Mouse (Mus musculus) adipocyte (in vitro differentiated cells): ENCODE measurements around the gene Gfi1b.

Source experiments
- DNase-seq: peaks from one replicate; pipeline ENCODE4 v3.0.0-alpha.2; 2016; ENCODE audit warnings: low spot score

Gfi1b gene

GRCm38 (mm10) chr2:28598692-28599568, 22.9 kb downstream of the Gfi1b start:
- DNase-seq = no peak

- DNase-seq = no peak
Observed at GRCm38 (mm10) chr2:28597733-28598547, 23.8 kb downstream of the Gfi1b start.

GRCm38 (mm10) chr2:28596998-28597397, 24.8 kb downstream of the Gfi1b start:
- DNase-seq = no peak

DNA sequence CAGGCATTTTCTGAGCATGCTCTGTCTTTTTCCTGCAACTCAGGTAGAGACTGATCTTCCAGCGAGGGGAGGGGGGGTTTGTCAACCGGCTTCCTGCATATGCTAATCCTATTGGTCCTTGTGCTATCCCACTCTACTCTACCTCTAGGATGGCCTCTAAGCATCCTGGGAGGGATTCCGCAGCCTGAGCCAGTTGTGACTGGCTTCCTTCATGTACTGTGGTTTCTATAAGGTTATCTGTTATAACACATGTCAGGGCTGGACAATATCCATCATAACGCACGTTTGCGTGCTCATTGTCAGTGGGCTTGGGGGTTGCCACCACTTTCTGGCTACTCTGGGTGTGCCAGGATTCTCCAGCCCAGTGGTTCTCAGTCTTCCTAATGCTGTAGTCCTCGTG, 25.8 kb downstream of the Gfi1b start:
- no peak for DNase-seq

- no peak for DNase-seq
Observed at GRCm38 (mm10) chr2:28592809-28593208, 29.0 kb downstream of the Gfi1b start.

DNA sequence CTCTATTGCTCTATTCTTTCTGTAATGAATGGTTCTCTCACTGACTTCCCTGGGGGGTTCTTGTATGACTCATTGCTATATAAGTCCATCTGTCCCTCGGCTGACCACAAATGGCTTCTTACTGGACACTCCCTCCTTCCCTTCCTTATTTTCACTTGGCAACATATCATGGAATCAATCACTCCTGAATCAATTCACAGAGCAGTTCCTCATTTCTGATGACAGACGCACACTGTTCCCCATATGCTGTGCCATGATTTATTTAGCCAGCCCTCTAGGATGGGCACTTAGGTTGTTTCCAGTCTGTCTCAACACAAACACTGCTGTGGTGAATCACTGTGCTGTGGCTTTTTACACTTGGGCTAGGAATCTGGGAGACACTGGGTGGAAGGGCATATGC, 30.3 kb downstream of the Gfi1b start:
- peak; percentile 23 for DNase-seq

- no peak for DNase-seq
Observed at GRCm38 (mm10) chr2:28588574-28588973, 33.2 kb downstream of the Gfi1b start.

GRCm38 (mm10) chr2:28585730-28586129, 36.1 kb downstream of the Gfi1b start:
- DNase-seq = no peak

DNA sequence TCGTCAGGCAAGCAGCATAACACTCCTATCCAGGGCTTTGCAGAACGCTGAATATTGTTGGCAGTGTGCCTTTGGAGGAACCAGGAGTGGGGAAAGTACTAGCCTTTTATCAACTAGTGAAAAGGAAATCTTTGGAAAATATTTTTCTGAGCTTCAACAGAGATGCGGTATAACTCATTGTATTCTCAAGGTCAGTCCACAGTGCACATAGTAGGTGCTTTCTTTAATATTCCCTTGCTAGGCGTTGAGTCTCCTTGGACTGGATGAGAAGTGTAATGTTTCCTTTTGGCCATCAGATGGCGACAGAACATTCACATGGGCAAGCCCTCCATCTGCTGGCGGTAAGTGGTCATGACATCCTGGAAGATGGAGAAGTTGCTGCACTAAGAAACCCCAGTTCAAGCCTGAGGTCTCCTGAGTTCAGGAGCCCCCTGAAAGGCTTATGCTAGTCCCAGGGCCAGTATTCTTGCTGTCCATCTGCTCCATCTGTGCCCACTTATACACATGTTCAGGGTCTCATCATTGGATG, 36.7 kb downstream of the Gfi1b start:
- DNase-seq = peak; percentile 89

DNA sequence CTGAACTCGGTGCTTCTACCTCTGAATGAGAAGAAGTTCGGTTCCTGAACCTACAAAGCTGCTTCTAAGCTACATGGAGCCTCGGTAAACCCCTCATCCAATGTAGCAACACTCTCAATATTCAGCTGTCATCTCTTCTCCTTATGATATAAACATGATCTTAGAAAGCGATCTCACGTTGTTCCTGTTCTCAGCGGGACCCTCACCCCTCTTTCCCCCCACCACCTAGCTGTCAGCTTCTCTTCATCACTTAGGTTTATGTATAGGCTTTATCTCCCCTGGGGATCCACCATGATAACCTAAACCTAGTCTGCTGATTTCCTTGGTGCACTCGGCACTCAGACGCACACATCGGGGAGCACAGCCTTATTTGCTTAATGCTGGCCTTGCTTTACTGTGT, 38.1 kb downstream of the Gfi1b start, which contains the start of gene Gtf3c5:
Gtf3c5 (minus strand) TSS at position 101 of the 400 bp plus-strand sequence.
- no peak for DNase-seq

DNA sequence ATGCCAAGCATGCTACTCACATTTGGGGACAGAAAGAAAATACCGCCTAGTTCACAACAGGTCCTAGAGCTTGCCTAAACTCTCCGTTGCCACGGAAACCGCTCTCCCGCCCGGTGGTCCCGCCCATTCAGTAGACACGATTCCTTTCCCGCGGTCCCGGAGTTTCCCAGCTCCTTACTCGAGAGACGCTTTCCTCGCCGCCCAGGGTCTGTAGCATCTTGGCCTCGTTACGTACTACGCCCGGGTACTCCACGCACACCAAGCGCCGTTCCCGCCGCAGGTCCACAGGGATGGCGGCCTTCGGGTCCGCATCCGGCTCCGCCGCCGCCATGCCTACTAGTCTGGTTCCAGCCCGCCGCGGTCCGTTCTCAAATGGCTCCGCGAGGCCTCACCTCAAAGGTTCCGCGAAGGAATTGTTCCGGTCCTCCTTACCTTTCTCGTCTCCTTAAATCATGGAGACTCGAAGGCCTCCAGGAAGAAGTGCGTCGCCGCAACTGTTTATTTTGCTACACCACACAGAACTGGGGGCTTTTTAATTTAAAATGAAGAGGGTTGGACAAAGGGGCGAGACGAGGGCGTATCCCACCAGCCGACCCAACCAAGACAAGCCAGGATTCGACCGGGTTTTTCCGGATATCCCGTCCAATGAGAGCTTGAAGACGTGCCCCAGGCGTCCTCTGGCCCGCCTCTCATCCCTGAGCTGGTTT, 39.0 kb downstream of the Gfi1b start:
- DNase-seq = peak; percentile 93

DNA sequence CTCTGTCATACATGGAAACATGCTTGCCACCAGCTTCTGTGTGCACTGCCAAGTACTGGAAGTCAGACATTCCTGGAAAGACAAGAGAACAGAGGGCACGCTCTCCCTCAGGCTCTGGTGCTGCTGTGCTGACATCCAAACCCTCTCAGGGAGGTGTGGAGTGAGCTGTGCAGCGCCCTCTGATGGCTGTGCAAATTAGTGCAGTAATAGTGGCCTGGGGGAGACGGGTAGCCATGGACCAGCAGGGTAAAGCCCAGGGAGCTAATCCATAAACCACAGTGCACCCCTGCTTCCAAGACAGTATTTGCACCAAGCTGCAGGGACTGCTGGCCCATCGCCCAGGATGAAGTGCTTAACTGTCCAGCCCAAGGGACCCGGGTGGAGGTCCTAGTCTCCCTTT, 43.8 kb downstream of the Gfi1b start:
- no peak for DNase-seq

GRCm38 (mm10) chr2:28576815-28577214, 45.0 kb downstream of the Gfi1b start:
- no peak for DNase-seq

DNA sequence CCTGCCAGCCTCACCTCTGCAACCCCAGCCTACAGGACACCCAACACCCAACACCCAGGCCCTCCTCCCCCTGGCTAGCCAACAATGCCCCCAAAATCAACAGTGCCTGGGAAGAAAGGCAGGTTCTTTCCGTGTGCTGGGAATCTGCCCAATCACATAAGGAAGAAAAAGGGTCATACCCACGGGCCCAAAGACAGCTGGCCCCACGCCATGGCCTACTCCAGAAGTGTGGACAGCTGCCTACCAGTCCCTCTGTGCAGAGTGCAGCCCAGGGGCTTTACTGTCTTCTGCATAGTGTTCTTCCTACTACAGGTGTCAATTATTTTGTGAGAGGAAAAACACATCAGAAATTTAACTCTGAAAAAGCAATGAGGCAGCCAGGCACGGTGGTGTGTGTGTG, 46.4 kb downstream of the Gfi1b start:
- no peak for DNase-seq

GRCm38 (mm10) chr2:28569903-28570302, 51.9 kb downstream of the Gfi1b start:
- no peak for DNase-seq

GRCm38 (mm10) chr2:28566545-28566944, 55.2 kb downstream of the Gfi1b start:
- no peak for DNase-seq

DNA sequence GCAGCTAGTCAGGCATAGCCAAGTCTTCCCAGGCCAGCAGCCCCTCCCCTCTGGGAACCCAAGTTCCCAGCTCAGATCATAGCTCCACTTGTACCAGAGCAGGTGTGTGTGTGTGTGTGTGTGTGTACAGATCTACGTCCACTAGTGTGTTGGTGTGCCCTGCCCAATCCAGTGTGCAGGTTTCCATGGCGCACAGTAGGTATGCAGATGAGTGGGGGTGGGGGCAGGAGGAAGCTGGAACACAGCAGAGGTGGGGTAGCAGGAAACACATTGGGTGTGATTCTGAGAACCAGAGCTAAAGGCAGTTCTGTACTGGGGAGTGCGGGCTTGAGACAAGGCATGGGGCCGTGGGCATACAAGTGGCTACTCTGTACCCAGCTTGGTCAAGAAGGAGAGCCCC, 57.4 kb downstream of the Gfi1b start:
- no peak for DNase-seq

- no peak for DNase-seq
Observed at GRCm38 (mm10) chr2:28563830-28564229, 58.0 kb downstream of the Gfi1b start.

GRCm38 (mm10) chr2:28563303-28563702, 58.5 kb downstream of the Gfi1b start, which contains the start of gene Cel:
TSS of gene Cel (minus strand) at chr2:28563403.
- no peak for DNase-seq
